Mouse (Mus musculus): ENCODE data around the gene Rfc2.
A peak's percentile ranks its signal among the peaks of the same experiment; 100 is the strongest.

The Rfc2 gene

DNA sequence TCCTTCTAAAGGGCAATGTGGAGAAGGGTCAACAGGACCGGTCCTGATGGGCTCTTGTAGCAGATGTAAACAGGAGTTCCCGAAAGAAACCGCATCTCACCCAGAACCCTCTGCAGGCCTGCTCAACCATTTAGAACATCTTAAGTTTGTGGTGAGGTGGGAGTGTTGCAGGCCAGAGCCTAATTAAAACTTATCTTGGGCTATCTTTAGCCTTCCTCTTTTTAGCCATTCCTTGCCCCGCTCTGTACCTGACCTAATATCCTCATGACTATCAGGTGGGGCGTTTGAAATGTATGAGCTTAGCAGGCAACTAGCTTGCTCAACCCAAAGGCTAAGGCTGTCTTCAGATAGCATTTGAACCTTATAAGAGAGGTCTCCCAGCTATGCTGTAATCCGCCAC, 15.5 kb upstream of the Rfc2 start:
- DNase-seq (ENCODE audit: low spot score in 2 of 2) = no peak

GRCm38 (mm10) chr5:134567445-134567844, 13.7 kb upstream of the Rfc2 start:
- DNase-seq (ENCODE audit: low spot score in 2 of 2) = no peak

- no peak for DNase-seq (ENCODE audit: low spot score in 2 of 2)
Observed at GRCm38 (mm10) chr5:134568030-134568429, 13.1 kb upstream of the Rfc2 start.

- no peak for DNase-seq (ENCODE audit: low spot score in 2 of 2)
Observed at GRCm38 (mm10) chr5:134568964-134569491, 12.1 kb upstream of the Rfc2 start.

- DNase-seq (ENCODE audit: low spot score in 2 of 2) = peak in 1 of 2 experiments; percentile 53
Observed at GRCm38 (mm10) chr5:134571730-134572507, 9.2 kb upstream of the Rfc2 start.

DNA sequence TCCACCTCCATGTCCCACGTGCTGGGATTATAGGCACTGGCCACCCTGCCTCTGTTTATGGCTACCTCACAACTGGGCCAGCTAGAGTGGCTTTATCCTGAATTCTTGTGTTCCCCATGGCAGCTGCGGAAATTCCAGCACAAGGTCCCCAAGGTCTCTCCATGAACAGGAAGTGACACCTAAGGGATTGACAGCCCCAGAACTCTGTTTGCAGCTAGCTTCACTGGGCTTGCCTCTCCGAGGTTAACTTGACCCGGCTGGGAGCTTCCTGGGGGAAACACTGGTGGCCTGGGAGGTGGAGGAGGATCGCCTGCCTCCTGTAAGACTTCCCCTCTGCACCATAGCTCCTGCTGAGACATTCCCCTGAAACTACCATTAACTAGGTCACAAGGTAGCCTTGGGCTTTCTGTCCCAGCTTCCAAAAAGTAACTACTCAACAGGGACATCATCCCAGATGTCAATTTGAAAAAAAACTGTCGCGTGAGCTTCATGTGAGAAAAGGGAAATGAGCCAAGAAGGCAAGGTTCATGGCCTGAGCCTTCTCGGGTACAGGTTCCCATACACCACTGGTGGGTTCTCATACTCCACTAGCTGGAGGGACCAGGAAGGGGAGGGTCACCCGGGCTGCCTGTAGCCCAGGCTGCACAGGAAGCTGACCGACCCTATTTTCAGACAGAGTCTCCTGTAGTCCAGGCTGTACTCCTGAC, 8.5 kb upstream of the Rfc2 start:
- DNase-seq (ENCODE audit: low spot score in 2 of 2) = no peak

DNA sequence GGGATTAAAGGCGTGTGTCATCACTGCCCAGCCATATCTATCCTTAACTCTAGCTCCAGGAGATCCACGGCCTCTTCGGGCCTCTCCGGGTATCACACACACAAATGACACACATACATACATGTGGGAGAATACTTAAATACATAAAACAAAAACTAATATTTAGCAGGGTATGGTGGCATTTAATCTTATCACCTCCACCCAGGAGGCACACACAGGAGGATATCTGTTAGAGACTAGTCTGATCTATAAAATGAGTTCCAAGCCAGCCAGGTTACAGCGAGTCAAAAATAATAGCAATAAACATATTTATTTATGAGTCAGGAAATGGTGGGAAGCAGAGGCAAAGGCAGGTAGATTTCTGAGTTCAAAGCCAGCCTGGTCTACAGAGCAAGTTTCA, 5.3 kb upstream of the Rfc2 start:
- no peak for DNase-seq (ENCODE audit: low spot score in 2 of 2)

- no peak for DNase-seq (ENCODE audit: low spot score in 2 of 2)
Observed at GRCm38 (mm10) chr5:134576517-134577220, 4.5 kb upstream of the Rfc2 start.

- DNase-seq (ENCODE audit: low spot score in 2 of 2) = no peak
Observed at GRCm38 (mm10) chr5:134577534-134577933, 3.6 kb upstream of the Rfc2 start.

- DNase-seq (ENCODE audit: low spot score in 2 of 2) = no peak
Observed at GRCm38 (mm10) chr5:134579135-134579534, 2.0 kb upstream of the Rfc2 start.

DNA sequence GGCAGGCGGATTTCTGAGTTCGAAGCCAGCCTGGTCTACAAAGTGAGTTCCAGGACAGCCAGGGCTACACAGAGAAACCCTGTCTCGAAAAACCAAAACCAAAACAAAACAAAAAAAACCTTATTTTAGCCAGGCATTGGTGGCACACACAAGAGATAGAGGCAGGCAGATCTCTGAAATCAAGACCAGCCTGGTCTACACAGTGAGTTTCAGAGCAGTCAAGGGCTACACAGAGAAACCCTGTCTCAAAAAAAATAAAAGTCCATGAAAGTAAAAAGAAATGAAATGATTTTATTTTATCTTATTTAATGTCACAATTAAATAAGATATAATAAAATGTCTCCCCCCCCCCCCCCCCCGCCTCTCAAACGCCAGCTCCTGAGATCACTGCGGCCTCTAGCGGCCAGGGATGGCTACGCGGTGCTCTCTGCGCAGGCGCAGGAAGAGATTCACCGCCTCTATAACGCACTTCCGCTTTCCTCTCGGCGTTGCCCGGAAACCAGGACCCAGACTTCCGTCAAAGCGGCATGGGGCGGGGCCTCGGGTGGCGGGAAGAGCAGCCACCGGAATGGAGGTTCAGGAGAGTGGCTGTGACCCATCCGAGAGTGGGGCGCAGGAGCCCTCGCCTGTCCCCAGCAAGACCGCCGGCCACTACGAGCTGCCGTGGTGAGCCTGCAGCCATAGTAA, 1.2 kb downstream of the Rfc2 start:
- peak; percentile 97 to 98 for DNase-seq (ENCODE audit: low spot score in 2 of 2)

DNA sequence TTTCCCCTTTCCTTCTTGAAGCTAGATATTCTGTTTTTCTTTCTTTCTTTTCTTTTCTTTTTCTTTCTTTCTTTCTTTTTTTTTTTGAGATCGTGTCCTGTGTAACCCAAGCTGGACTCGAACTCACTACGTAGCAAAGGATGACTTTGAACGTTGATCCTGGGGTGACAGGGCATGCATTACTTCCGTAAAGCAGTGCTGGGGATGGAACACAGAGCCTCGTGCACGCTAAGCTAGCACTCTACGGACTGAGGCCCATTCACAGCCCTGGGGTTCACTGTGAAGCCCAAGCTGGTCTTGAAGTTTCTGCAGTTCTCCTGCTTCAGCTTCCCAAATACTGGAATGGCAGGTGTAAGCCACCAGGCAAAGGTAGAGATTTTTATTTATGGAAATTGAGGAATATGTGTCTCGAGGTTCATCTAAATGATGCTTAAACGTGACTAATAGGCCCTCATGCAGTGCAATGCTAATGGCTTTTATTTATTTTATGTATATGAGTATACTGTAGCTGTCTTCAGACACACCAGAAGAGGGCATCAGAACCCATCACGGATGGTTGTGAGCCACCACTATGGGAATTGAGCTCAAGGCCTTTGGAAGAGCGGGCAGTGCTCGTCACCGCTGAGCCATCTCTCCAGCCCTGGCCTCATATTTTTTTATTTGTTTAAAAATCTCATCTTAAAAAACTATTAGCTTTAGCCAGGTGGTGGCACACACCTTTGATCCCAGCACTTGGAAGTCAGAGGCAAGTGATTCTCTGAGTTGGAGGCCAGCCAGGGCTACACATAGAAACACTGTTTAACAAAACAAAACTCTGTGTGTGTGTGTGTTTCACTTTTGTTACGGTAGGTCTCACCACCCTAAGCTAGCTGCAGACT, 2.1 kb downstream of the Rfc2 start:
- DNase-seq (ENCODE audit: low spot score in 2 of 2) = no peak

DNA sequence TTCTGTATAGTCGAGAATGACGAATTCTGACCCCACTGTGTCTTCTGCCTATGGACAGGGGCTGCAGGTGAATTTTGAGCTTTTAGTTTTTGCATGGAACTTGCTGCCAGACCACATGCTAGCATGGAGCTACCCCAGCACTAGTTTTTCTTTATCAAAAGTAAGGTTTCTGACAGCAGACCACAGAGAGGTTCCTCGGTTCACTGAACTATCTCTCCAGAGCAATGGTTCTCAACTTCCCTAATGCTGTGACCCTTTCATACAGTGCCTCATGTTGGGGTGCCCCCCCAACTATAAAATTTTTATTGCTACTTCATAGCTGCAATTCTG, 2.7 kb downstream of the Rfc2 start:
- no peak for DNase-seq (ENCODE audit: low spot score in 2 of 2)

GRCm38 (mm10) chr5:134584798-134585197, 3.6 kb downstream of the Rfc2 start:
- no peak for DNase-seq (ENCODE audit: low spot score in 2 of 2)

- no peak for DNase-seq (ENCODE audit: low spot score in 2 of 2)
Observed at GRCm38 (mm10) chr5:134589900-134590299, 8.7 kb downstream of the Rfc2 start.

DNA sequence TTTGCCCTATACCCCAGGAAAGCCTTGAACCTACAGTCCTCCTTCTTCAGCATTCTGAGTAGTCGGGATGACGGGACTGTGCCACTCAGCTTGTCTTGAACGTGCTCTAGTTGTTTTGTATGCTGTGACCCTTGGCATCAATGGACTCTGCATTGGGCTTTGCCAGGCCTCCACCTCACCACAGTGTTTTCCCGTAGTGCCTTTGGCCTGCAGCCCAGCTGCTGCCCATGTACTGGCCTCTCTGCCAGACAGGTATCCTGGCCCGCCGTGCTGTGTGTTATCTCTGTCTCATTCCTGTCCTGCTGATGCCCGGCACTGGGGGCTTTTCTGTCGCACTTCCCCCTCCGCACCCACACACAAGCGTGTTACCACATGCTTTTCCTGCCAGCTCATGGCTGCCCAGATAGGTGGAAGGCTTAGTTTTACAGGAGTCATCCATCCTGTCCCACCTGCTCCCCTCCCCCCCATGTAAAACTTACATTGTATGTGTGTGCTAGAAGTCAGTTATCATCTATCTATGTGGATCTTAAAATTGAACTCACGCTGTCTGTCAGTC, 10.9 kb downstream of the Rfc2 start:
- DNase-seq (ENCODE audit: low spot score in 2 of 2) = no peak

DNA sequence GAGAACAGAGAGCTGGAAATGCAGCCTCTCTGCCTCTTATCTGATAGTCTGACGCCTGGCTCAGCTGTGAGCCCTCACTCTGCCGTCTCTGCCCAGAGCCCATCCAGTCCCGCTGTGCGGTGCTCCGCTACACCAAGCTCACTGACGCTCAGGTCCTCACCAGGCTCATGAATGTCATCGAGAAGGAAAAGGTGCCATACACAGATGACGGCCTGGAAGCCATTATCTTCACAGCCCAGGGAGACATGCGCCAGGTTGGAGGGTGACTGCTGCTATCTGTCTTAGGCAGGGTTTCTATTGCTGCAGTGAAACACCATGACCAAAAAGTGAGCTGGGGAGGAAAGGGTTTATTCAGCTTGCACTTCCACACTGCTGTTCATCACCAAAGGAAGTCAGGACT, 11.9 kb downstream of the Rfc2 start:
- no peak for DNase-seq (ENCODE audit: low spot score in 2 of 2)

DNA sequence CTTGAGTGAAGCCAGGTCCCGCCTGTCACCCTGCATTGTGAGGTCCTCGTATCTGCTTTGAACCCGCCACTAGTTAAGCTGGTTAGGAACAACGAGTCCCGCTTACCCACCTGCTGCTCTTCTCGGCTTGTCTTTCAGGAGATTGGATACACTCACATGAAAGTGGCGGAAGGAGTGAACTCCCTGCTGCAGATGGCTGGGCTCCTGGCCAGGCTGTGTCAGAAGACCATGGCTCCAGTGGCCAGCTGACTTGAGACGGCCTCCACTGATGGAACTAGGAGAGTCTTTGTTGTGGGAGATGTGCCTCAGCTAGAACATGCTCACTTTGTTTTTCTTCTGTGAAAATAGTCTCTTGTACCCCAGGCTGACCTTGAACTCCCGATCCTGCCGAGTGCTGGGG, 16.5 kb downstream of the Rfc2 start:
- DNase-seq (ENCODE audit: low spot score in 2 of 2) = no peak

GRCm38 (mm10) chr5:134604376-134604775, 23.2 kb downstream of the Rfc2 start:
- no peak for DNase-seq (ENCODE audit: low spot score in 2 of 2)

GRCm38 (mm10) chr5:134606314-134606713, 25.1 kb downstream of the Rfc2 start:
- DNase-seq (ENCODE audit: low spot score in 2 of 2) = no peak

GRCm38 (mm10) chr5:134607121-134607520, 26.0 kb downstream of the Rfc2 start:
- no peak for DNase-seq (ENCODE audit: low spot score in 2 of 2)

Measured in right cerebral cortex, postnatal 10 days (tissue).